Mouse (Mus musculus) erythroblast, embryonic 14.5 days (primary cell): ENCODE data around the gene Sptbn4. TPM values are rescaled to one million over a fixed set of nuclear protein-coding genes. Genes with fewer than 3 reads are reported as not detected.
A peak's percentile ranks its signal among the peaks of the same experiment; 100 is the strongest.

Source experiments
- H3K27me3 ChIP-seq: 2 replicates; pipeline ENCODE4 v1.6.1; 2012; ENCODE audit warnings: inconsistent platforms; ENCODE audit not compliant: control insufficient read depth
- H3K36me3 ChIP-seq: 2 replicates; pipeline ENCODE4 v1.6.1; 2012; ENCODE audit warnings: mild to moderate bottlenecking, inconsistent platforms; ENCODE audit not compliant: control insufficient read depth
- H3K4me1 ChIP-seq: 2 replicates; pipeline ENCODE4 v1.6.1; 2012; ENCODE audit warnings: inconsistent platforms; ENCODE audit not compliant: control insufficient read depth
- H3K4me3 ChIP-seq: replicated peaks from 2 replicates; pipeline ENCODE3; 2012; ENCODE audit warnings: moderate library complexity, mild to moderate bottlenecking, inconsistent platforms
- H3K9me3 ChIP-seq: 2 replicates; pipeline ENCODE4 v1.6.1; 2012; ENCODE audit warnings: low read length, inconsistent platforms, mixed read lengths; ENCODE audit not compliant: control insufficient read depth
- GATA1 ChIP-seq: IDR thresholded peaks from 2 replicates; pipeline ENCODE4 v1.6.1; 2012; ENCODE audit warnings: low read length, inconsistent platforms, mixed read lengths
- TAL1 ChIP-seq: IDR thresholded peaks from 3 replicates; pipeline ENCODE4 v1.6.1; 2012; ENCODE audit warnings: low read length, inconsistent platforms, mixed read lengths
- polyA plus RNA-seq: library from polyadenylated mRNA; stranded (reverse); fragments of >175 nt; gene quantifications from 2 replicates; pipeline ENCODE4 v1.2.3, GENCODE M21; 2012

Gene Sptbn4
- polyA plus RNA-seq, 1 experiment = 0.01 TPM

DNA sequence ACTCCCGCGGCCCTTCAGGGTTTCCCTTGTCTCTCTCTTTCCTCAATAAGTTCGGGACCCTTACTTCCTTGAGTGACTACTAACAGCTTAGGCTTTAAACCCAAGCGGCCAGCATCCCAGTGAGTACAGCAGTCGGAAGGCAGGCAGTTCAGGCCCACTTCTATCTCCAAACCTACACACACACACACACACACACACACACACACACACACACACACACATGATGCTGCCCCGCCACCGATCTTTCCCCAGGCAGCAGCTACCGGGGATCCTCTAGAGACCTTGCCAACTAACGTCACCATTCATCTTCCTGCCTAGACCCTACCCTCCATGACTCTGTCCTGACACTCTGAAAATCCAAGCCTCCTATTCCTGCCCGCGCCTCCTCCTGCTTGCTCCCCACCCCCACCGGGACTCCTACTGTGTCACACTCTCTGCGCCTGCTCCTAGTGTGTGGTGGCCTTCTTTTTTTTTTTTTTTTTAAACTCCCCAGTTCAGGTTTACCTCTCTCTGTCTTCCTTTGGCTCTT lies 40.3 kb upstream of the Sptbn4 start:
- Histone ChIP-seq H3K9me3 (no peaks in the 10 kb centered on the region), H3K4me1 (peaks cover 83% of the 10 kb centered on the region), H3K27me3 (no peaks in the 10 kb centered on the region), H3K36me3 (peaks cover 35% of the 10 kb centered on the region), H3K4me3 (peak overlapping the region; percentile 89)
- TF ChIP-seq GATA1 (no peak), TAL1 (no peak)

- Histone ChIP-seq H3K36me3 (peaks cover 32% of the 10 kb centered on the region), H3K4me1 (peaks cover 83% of the 10 kb centered on the region), H3K4me3 (peak within 1 kb of the TSS; percentile 89), H3K9me3 (no peaks in the 10 kb centered on the region), H3K27me3 (no peaks in the 10 kb centered on the region)
- TF ChIP-seq TAL1 (no peak), GATA1 (no peak)
Measured at GRCm38 (mm10) chr7:27486770-27487697, 39.5 kb upstream of the Sptbn4 start, which contains the start of gene Sertad1. Gene Sertad1, plus strand, starts transcription at chr7:27486910.

- Histone ChIP-seq H3K27me3 (no peaks in the 10 kb centered on the region), H3K4me1 (peaks cover 83% of the 10 kb centered on the region), H3K36me3 (peaks cover 28% of the 10 kb centered on the region), H3K4me3 (peak overlapping the region; percentile 89), H3K9me3 (no peaks in the 10 kb centered on the region)
- TF ChIP-seq TAL1 = no peak
- no peak for TF ChIP-seq GATA1
Measured at GRCm38 (mm10) chr7:27486102-27486769, 38.8 kb upstream of the Sptbn4 start.

- H3K36me3 ChIP-seq = peaks cover 28% of the 10 kb centered on the region
- H3K4me1 ChIP-seq = peaks cover 83% of the 10 kb centered on the region
- TF ChIP-seq GATA1 (no peak), TAL1 (no peak)
- H3K27me3 ChIP-seq = no peaks in the 10 kb centered on the region
- no peak overlapping the region for H3K4me3 ChIP-seq
- no peaks in the 10 kb centered on the region for H3K9me3 ChIP-seq
Measured at GRCm38 (mm10) chr7:27483860-27484259, 36.4 kb upstream of the Sptbn4 start.

GRCm38 (mm10) chr7:27481627-27481969 lies 34.1 kb upstream of the Sptbn4 start:
- peaks cover 88% of the 10 kb centered on the region for H3K4me1 ChIP-seq
- no peaks in the 10 kb centered on the region for H3K27me3 ChIP-seq
- H3K4me3 ChIP-seq = peak overlapping the region; percentile 64
- peaks cover 42% of the 10 kb centered on the region for H3K36me3 ChIP-seq
- H3K9me3 ChIP-seq = no peaks in the 10 kb centered on the region
- TF ChIP-seq GATA1 (no peak), TAL1 (no peak)

GRCm38 (mm10) chr7:27480927-27481626 lies 33.6 kb upstream of the Sptbn4 start:
- Histone ChIP-seq H3K4me1 (peaks cover 90% of the 10 kb centered on the region), H3K4me3 (peak overlapping the region; percentile 64), H3K9me3 (no peaks in the 10 kb centered on the region), H3K27me3 (no peaks in the 10 kb centered on the region), H3K36me3 (peaks cover 47% of the 10 kb centered on the region)
- no peak for TF ChIP-seq TAL1

DNA sequence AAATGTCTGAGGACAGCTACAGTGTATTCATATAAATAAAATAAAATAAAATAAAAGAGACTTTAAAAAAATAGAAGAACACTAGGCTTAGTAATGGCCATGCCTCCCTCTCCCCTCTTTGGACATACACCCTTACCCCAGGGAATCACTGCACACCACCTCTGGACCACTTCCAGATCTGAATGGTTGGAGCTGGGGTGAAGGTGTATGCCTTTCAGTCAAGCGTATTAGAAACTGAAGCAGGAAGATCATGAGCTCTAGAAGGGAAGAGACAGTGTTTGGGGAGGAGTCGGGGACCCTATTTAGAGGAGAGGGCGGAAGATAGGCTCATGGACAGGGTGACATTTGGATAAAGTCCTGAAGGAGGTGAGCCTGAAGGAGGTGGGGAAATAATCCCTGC lies 33.0 kb upstream of the Sptbn4 start:
- Histone ChIP-seq H3K36me3 (peaks cover 53% of the 10 kb centered on the region), H3K27me3 (no peaks in the 10 kb centered on the region), H3K4me3 (peak overlapping the region; percentile 64), H3K9me3 (no peaks in the 10 kb centered on the region), H3K4me1 (peaks cover 90% of the 10 kb centered on the region)
- TF ChIP-seq GATA1 = no peak
- no peak for TF ChIP-seq TAL1

GRCm38 (mm10) chr7:27479750-27480149 lies 32.3 kb upstream of the Sptbn4 start:
- Histone ChIP-seq H3K36me3 (peaks cover 58% of the 10 kb centered on the region), H3K9me3 (no peaks in the 10 kb centered on the region), H3K4me1 (peaks cover 91% of the 10 kb centered on the region), H3K27me3 (no peaks in the 10 kb centered on the region), H3K4me3 (peak overlapping the region; percentile 6)
- TF ChIP-seq GATA1 = no peak
- no peak for TF ChIP-seq TAL1
